Mouse (Mus musculus): ENCODE results near the gene Zic5. TPM values are rescaled to one million over a fixed set of nuclear protein-coding genes. Genes with fewer than 3 reads are reported as not detected.
"Not testable (repeated sequence)": the region's sequence is repeated elsewhere in the genome, so short reads cannot be mapped to it uniquely, and the experiment has no call there.

Gene Zic5
- polyA plus RNA-seq, 1 experiment from 2014 or later, result not detected

GRCm38 (mm10) chr14:122471449-122472085, 6.1 kb upstream of the Zic5 start:
- DNase-seq (no peak), ATAC-seq (ENCODE audit: insufficient read depth) (no peak)
- Histone ChIP-seq H3K4me3 (ENCODE audit: low read depth, low read length) (no peak overlapping the region), H3K4me2 (no peak overlapping the region), H3K27me3 (ENCODE audit: insufficient read depth, low read length) (peaks cover 99% of the 10 kb centered on the region), H3K4me1 (ENCODE audit: insufficient read depth) (no peaks in the 10 kb centered on the region), H3K27ac (ENCODE audit: low read depth) (no peak overlapping the region), H3K9ac (no peak overlapping the region), H3K9me3 (ENCODE audit: low read depth, low read length) (no peaks in the 10 kb centered on the region), H3K36me3 (ENCODE audit: insufficient read depth) (no peaks in the 10 kb centered on the region)
- no peak for TF ChIP-seq CTCF (IDR thresholded peaks at IDR 0.05; ENCODE audit: low read depth)
- WGBS, result 9% methylated on average over 31 of the region's 31 CpGs

GRCm38 (mm10) chr14:122468971-122469755, 3.7 kb upstream of the Zic5 start:
- Histone ChIP-seq H3K36me3 (ENCODE audit: insufficient read depth) (no peaks in the 10 kb centered on the region), H3K9me3 (ENCODE audit: low read depth, low read length) (no peaks in the 10 kb centered on the region), H3K9ac (no peak overlapping the region), H3K4me3 (ENCODE audit: low read depth, low read length) (no peak overlapping the region), H3K4me1 (ENCODE audit: insufficient read depth) (no peaks in the 10 kb centered on the region), H3K27me3 (ENCODE audit: insufficient read depth, low read length) (peaks cover 99% of the 10 kb centered on the region), H3K4me2 (no peak overlapping the region), H3K27ac (ENCODE audit: low read depth) (no peak overlapping the region)
- no peak for ATAC-seq (ENCODE audit: insufficient read depth)
- TF ChIP-seq CTCF (IDR thresholded peaks at IDR 0.05; ENCODE audit: low read depth), result no peak
- WGBS, result 2% methylated on average over 28 of the region's 28 CpGs
- peak; percentile 32 for DNase-seq

- Histone ChIP-seq H3K4me2 (no peak overlapping the region), H3K9ac (no peak overlapping the region), H3K27ac (ENCODE audit: low read depth) (no peak overlapping the region), H3K4me1 (ENCODE audit: insufficient read depth) (no peaks in the 10 kb centered on the region), H3K9me3 (ENCODE audit: low read depth, low read length) (no peaks in the 10 kb centered on the region), H3K4me3 (ENCODE audit: low read depth, low read length) (no peak overlapping the region), H3K36me3 (ENCODE audit: insufficient read depth) (no peaks in the 10 kb centered on the region), H3K27me3 (ENCODE audit: insufficient read depth, low read length) (peaks cover 99% of the 10 kb centered on the region)
- ATAC-seq (ENCODE audit: insufficient read depth) (no peak), DNase-seq (peak; percentile 13)
- 9% methylated on average over 23 of the region's 23 CpGs for WGBS
- no peak for TF ChIP-seq CTCF (IDR thresholded peaks at IDR 0.05; ENCODE audit: low read depth)
Measured at GRCm38 (mm10) chr14:122467926-122468841, 2.7 kb upstream of the Zic5 start.

- ATAC-seq (ENCODE audit: insufficient read depth) (no peak), DNase-seq (peak; percentile 8)
- H3K9me3 ChIP-seq (ENCODE audit: low read depth, low read length), result no peaks in the 10 kb centered on the region
- no peak overlapping the region for H3K4me2 ChIP-seq
- TF ChIP-seq CTCF (IDR thresholded peaks at IDR 0.05; ENCODE audit: low read depth), result no peak
- H3K4me1 ChIP-seq (ENCODE audit: insufficient read depth), result no peaks in the 10 kb centered on the region
- H3K27me3 ChIP-seq (ENCODE audit: insufficient read depth, low read length), result peaks cover 100% of the 10 kb centered on the region
- H3K9ac ChIP-seq, result no peak overlapping the region
- no peaks in the 10 kb centered on the region for H3K36me3 ChIP-seq (ENCODE audit: insufficient read depth)
- WGBS, result 53% methylated on average over 7 of the region's 7 CpGs
- H3K4me3 ChIP-seq (ENCODE audit: low read depth, low read length), result no peak overlapping the region
- H3K27ac ChIP-seq (ENCODE audit: low read depth), result no peak overlapping the region
Measured at GRCm38 (mm10) chr14:122466756-122467362, 1.4 kb upstream of the Zic5 start.

- Histone ChIP-seq H3K9ac (no peak overlapping the region), H3K27me3 (ENCODE audit: insufficient read depth, low read length) (peaks cover 100% of the 10 kb centered on the region), H3K27ac (ENCODE audit: low read depth) (no peak overlapping the region), H3K9me3 (ENCODE audit: low read depth, low read length) (no peaks in the 10 kb centered on the region), H3K4me3 (ENCODE audit: low read depth, low read length) (no peak overlapping the region), H3K36me3 (ENCODE audit: insufficient read depth) (no peaks in the 10 kb centered on the region), H3K4me2 (no peak overlapping the region), H3K4me1 (ENCODE audit: insufficient read depth) (no peaks in the 10 kb centered on the region)
- 28% methylated on average over 13 of the region's 13 CpGs for WGBS
- ATAC-seq (ENCODE audit: insufficient read depth) (no peak), DNase-seq (no peak)
- no peak for TF ChIP-seq CTCF (IDR thresholded peaks at IDR 0.05; ENCODE audit: low read depth)
Measured at GRCm38 (mm10) chr14:122465931-122466490, 534 bp upstream of the Zic5 start.

GRCm38 (mm10) chr14:122464351-122464762, 1.1 kb downstream of the Zic5 start:
- Histone ChIP-seq H3K27me3 (ENCODE audit: insufficient read depth, low read length) (peaks cover 98% of the 10 kb centered on the region), H3K9ac (peak overlapping the region; percentile 9; the same call in 1 of the 2 replicates), H3K9me3 (ENCODE audit: low read depth, low read length) (no peaks in the 10 kb centered on the region), H3K36me3 (ENCODE audit: insufficient read depth) (no peaks in the 10 kb centered on the region), H3K4me3 (ENCODE audit: low read depth, low read length) (peak overlapping the region; percentile 43), H3K4me1 (ENCODE audit: insufficient read depth) (no peaks in the 10 kb centered on the region), H3K4me2 (peak overlapping the region; percentile 83), H3K27ac (ENCODE audit: low read depth) (no peak overlapping the region)
- under 1% methylated on average over 37 of the region's 62 CpGs for WGBS
- TF ChIP-seq CTCF (IDR thresholded peaks at IDR 0.05; ENCODE audit: low read depth), result no peak
- ATAC-seq (ENCODE audit: insufficient read depth) (peak; percentile 36; the same call in 1 of the 2 replicates), DNase-seq (peak; percentile 32)

- not testable (repeated sequence) for H3K36me3 ChIP-seq (ENCODE audit: insufficient read depth); H3K4me1 ChIP-seq (ENCODE audit: insufficient read depth); H3K27ac ChIP-seq (ENCODE audit: low read depth); H3K9ac ChIP-seq; H3K9me3 ChIP-seq (ENCODE audit: low read depth, low read length)
- ATAC-seq (ENCODE audit: insufficient read depth) (peak; percentile 77), DNase-seq (peak; percentile 49)
- H3K4me2 ChIP-seq, result peak overlapping the region; percentile 83
- H3K27me3 ChIP-seq (ENCODE audit: insufficient read depth, low read length), result peaks cover 93% of the 10 kb centered on the region
- WGBS, result 2% methylated on average over 58 of the region's 58 CpGs
- peak overlapping the region; percentile 43 for H3K4me3 ChIP-seq (ENCODE audit: low read depth, low read length)
Measured at GRCm38 (mm10) chr14:122463734-122464341, 1.6 kb downstream of the Zic5 start.
